Mouse (Mus musculus) bone marrow, adult 2 months (tissue): ENCODE results near the gene Mob3c.

Experiments used
- CTCF ChIP-seq: fragments of 200-500 bp; IDR thresholded peaks from 2 replicates; pipeline ENCODE4 v1.5.1; 2011; ENCODE audit warnings: low read length, control low read depth; ENCODE audit not compliant: control insufficient read depth, insufficient read depth
- POLR2A ChIP-seq: fragments of 200-500 bp; IDR thresholded peaks from 2 replicates; pipeline ENCODE4 v1.6.1; 2011; ENCODE audit warnings: low read depth, mild to moderate bottlenecking, control low read depth, low read length, borderline replicate concordance; ENCODE audit not compliant: control insufficient read depth

- TF ChIP-seq CTCF, result no peak
- TF ChIP-seq POLR2A, result no peak
Measured at GRCm38 (mm10) chr4:115847377-115847776, 19.5 kb downstream of the Mob3c start.
